In genomic region chr14:24826471-24827337, GRCm38 (mm10) we compare ENCODE assay signal across 10 mouse cellular contexts.
DNase-seq lines count a peak whose midpoint lies in the region; ATAC-seq and TF ChIP-seq lines count a peak whose summit lies in the region.
"Had no signal": no experiment of that assay in that cellular context is flagged by ENCODE, and none has a peak within 500 bp of the region (broad histone marks: within the 10 kb centered on the region; RNA-seq: fewer than 3 reads in every experiment).

No protein-coding gene starts in this region.

- H3K27ac ChIP-seq in lung, embryonic 14.5 days (ENCODE audit: low read depth): no peak overlapping the region; the same call in 1 of the 2 replicates
- peak overlapping the region; percentile 90 for H3K27ac ChIP-seq in forebrain, embryonic 13.5 days

- H3K27me3 ChIP-seq in lung, embryonic 14.5 days (ENCODE audit: insufficient read depth, low read length): no peaks in the 10 kb centered on the region
- no peaks in the 10 kb centered on the region for H3K27me3 ChIP-seq in forebrain, embryonic 13.5 days

- peak; percentile 57 for DNase-seq in lung, embryonic 14.5 days
- no peak for DNase-seq in lung, postnatal 25 days (ENCODE audit: low spot score)
- DNase-seq in mesoderm, embryonic 11.5 days (ENCODE audit: low read depth, low spot score): peak; percentile 73
- peak; percentile 57 for DNase-seq in yolk sac, embryonic 10.5 days (ENCODE audit: low spot score)
- DNase-seq in thymus, postnatal 4 days: no peak
- DNase-seq in gastrocnemius, adult 8-10 months (ENCODE audit: low spot score in 2 of 2): no peak
- DNase-seq: heart, adult 11 months; lung, postnatal 10 days had no signal

- no peak overlapping the region for H3K4me3 ChIP-seq in lung, embryonic 14.5 days (ENCODE audit: low read depth, low read length)
- no peak overlapping the region for H3K4me3 ChIP-seq in forebrain, embryonic 13.5 days

- no peaks in the 10 kb centered on the region for H3K36me3 ChIP-seq in lung, embryonic 14.5 days (ENCODE audit: insufficient read depth)
- H3K36me3 ChIP-seq in forebrain, embryonic 13.5 days (ENCODE audit: poor library complexity, severe bottlenecking): no peaks in the 10 kb centered on the region

- H3K9ac ChIP-seq in lung, embryonic 14.5 days: no peak overlapping the region
- no peak overlapping the region for H3K9ac ChIP-seq in forebrain, embryonic 13.5 days

- 28% methylated on average over 13 of the region's 13 CpGs for WGBS in lung, embryonic 14.5 days
- 9% methylated on average over 13 of the region's 13 CpGs for WGBS in forebrain, embryonic 13.5 days

- no peak for TF ChIP-seq CTCF in lung, embryonic 14.5 days (IDR thresholded peaks at IDR 0.05; ENCODE audit: low read depth)

- H3K4me1 ChIP-seq in lung, embryonic 14.5 days (ENCODE audit: insufficient read depth): peaks cover 8% of the 10 kb centered on the region; the same call in 1 of the 2 replicates
- H3K4me1 ChIP-seq in forebrain, embryonic 13.5 days: peaks cover 41% of the 10 kb centered on the region

- H3K4me2 ChIP-seq in lung, embryonic 14.5 days: no peak overlapping the region
- peak overlapping the region; percentile 32 for H3K4me2 ChIP-seq in forebrain, embryonic 13.5 days

- H3K9me3 ChIP-seq in lung, embryonic 14.5 days (ENCODE audit: low read depth, low read length): no peaks in the 10 kb centered on the region
- H3K9me3 ChIP-seq in forebrain, embryonic 13.5 days (replicated peaks): no peaks in the 10 kb centered on the region

- no peak for ATAC-seq in lung, embryonic 14.5 days (ENCODE audit: insufficient read depth)
- peak; percentile 46; the same call in 1 of the 2 replicates for ATAC-seq in forebrain, embryonic 13.5 days
- no peak for ATAC-seq in monocyte, adult 5-6 weeks (replicated peaks; ENCODE audit: insufficient number of reproducible peaks, low FRiP score, low TSS enrichment, poor library complexity, severe bottlenecking)

Comparison
In these comparisons a context has a peak if more than half of its experiments do, and no peak if none do; other contexts are left out.
1. DNase-seq: peak in lung, embryonic 14.5 days (single experiment), mesoderm, embryonic 11.5 days (single experiment) and yolk sac, embryonic 10.5 days (single experiment); none in lung, postnatal 25 days (single experiment), thymus, postnatal 4 days (single experiment) and gastrocnemius, adult 8-10 months (0 of 2).